ENCODE assay signal across 33 mouse cellular contexts in the genomic region with DNA sequence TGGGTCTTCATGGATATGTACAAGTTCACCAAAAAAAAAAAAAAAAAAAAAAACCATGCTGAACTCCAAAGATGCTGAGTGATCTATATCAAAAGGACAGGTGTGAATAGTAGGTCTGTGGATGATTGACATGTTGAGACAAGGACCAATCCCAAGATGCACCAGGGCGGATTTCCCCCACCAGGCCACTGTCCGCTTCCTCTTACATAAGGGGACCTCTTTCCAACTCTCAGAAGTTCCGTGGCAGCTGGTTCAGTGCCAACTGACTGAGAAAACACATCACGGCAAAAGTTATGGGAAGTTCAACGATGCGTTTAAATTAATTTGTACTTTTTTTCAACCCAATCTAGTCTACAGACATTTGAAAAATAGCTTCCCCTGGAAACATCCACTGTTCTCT. TPM values are rescaled to one million over a fixed set of nuclear protein-coding genes. Genes with fewer than 3 reads are reported as not detected.
"Had no signal": no experiment of that assay in that cellular context is flagged by ENCODE, and none has a peak within 500 bp of the region (broad histone marks: within the 10 kb centered on the region; RNA-seq: fewer than 3 reads in every experiment).

No protein-coding gene starts in this region.

- H3K9me3 ChIP-seq: heart, embryonic 10.5 days; heart, embryonic 12.5 days; hindbrain, embryonic 10.5 days; hindbrain, embryonic 12.5 days; intestine, embryonic 15.5 days; limb, embryonic 10.5 days; limb, embryonic 12.5 days; liver, embryonic 13.5 days; liver, embryonic 15.5 days had no signal

- H3K4me1 ChIP-seq: heart, embryonic 12.5 days; intestine, embryonic 15.5 days; liver, embryonic 15.5 days had no signal

- H3K4me3 ChIP-seq: gastrocnemius, adult 2 months; heart, embryonic 10.5 days; heart, embryonic 12.5 days; hindbrain, embryonic 10.5 days; hindbrain, embryonic 12.5 days; intestine, embryonic 15.5 days; limb, embryonic 10.5 days; limb, embryonic 12.5 days; liver, embryonic 13.5 days; liver, embryonic 15.5 days had no signal

- H3K36me3 ChIP-seq: heart, embryonic 10.5 days; heart, embryonic 12.5 days; hindbrain, embryonic 10.5 days; hindbrain, embryonic 12.5 days; intestine, embryonic 15.5 days; limb, embryonic 10.5 days; limb, embryonic 12.5 days; liver, embryonic 13.5 days; liver, embryonic 15.5 days had no signal

- H3K9ac ChIP-seq: heart, embryonic 12.5 days; hindbrain, embryonic 12.5 days; hindbrain, embryonic 14.5 days; intestine, embryonic 15.5 days; limb, embryonic 12.5 days; liver, embryonic 13.5 days; liver, embryonic 15.5 days; liver, postnatal 0 days had no signal

- H3K27ac ChIP-seq: gastrocnemius, adult 2 months; heart, embryonic 10.5 days; hindbrain, embryonic 10.5 days; hindbrain, embryonic 12.5 days; hindbrain, embryonic 14.5 days; intestine, embryonic 15.5 days; limb, embryonic 10.5 days; limb, embryonic 12.5 days; liver, embryonic 13.5 days; liver, embryonic 15.5 days had no signal

- DNase-seq: gastrocnemius, adult 2 months; gastrocnemius, postnatal 10 days; gastrocnemius, postnatal 25 days; heart, adult 18-20 months; heart, postnatal 10 days; heart, postnatal 4 days; kidney, adult 8-10 months; kidney, postnatal 14 days; kidney, postnatal 36 days; layer of hippocampus, adult 9-11 months; layer of hippocampus, postnatal 36 days; liver; liver, embryonic 13.5 days; liver, postnatal 0 days had no signal

- H3K27me3 ChIP-seq: intestine, embryonic 15.5 days; liver, embryonic 13.5 days; liver, embryonic 15.5 days had no signal

RNA-seq across cellular contexts. Expression of a gene that starts 25.1 kb away (rescaled TPM):
- total RNA-seq: gastrocnemius, adult 2 months; gastrocnemius, postnatal 10 days; gastrocnemius, postnatal 25 days; gastrocnemius, postnatal 4 days; granulocyte monocyte progenitor cell, adult 5-6 weeks; heart, adult 18-20 months; heart, adult 8-10 months; heart, postnatal 10 days; heart, postnatal 25 days; heart, postnatal 4 days had no signal
- polyA plus RNA-seq: heart, embryonic 10.5 days; heart, embryonic 12.5 days; heart, embryonic 14.5 days; heart, embryonic 16.5 days; hindbrain, embryonic 10.5 days; hindbrain, embryonic 12.5 days; inflammation-experienced regulatory T-cells, adult 6 months; intestine, embryonic 15.5 days; intestine, postnatal 0 days; kidney, embryonic 14.5 days; limb, embryonic 12.5 days; liver, embryonic 11.5 days; liver, embryonic 13.5 days; liver, embryonic 15.5 days; liver, postnatal 0 days had no signal
